Mouse (Mus musculus): ENCODE results near the gene Brsk1. TPM values are rescaled to one million over a fixed set of nuclear protein-coding genes. Genes with fewer than 3 reads are reported as not detected.
A peak's percentile ranks its signal among the peaks of the same experiment; 100 is the strongest.

Gene Brsk1
- polyA plus RNA-seq, 1 experiment from 2014 or later = 0.71 TPM

- Histone ChIP-seq H3K9me3 (replicated peaks; ENCODE audit: low read length) (no peaks in the 10 kb centered on the region), H3K27ac (0 out of 2 replicates have a peak overlapping the region, but pooled peaks have one; percentile 0), H3K27me3 (ENCODE audit: insufficient read depth, low read length) (no peaks in the 10 kb centered on the region), H3K4me1 (replicated peaks; ENCODE audit: insufficient read depth, low read length) (no peaks in the 10 kb centered on the region), H3K4me3 (replicated peaks; ENCODE audit: low read depth, low read length) (peak overlapping the region; percentile 24; the same call in 1 of the 2 replicates), H3K4me2 (ENCODE audit: low read length) (peak overlapping the region; percentile 52), H3K9ac (ENCODE audit: low read depth, low read length) (no peak overlapping the region), H3K36me3 (ENCODE audit: insufficient read depth, low read length) (no peaks in the 10 kb centered on the region)
- 28% methylated on average over 12 of the region's 12 CpGs for WGBS
- TF ChIP-seq CTCF (IDR thresholded peaks at IDR 0.05; ENCODE audit: low read depth) = no peak
- DNase-seq (ENCODE audit: low spot score) (no peak), ATAC-seq (replicated peaks; ENCODE audit: low FRiP score, low read depth) (no peak)
Observed at GRCm38 (mm10) chr7:4723508-4723907, 33.1 kb downstream of the Brsk1 start.

- H3K9me3 ChIP-seq (replicated peaks; ENCODE audit: low read length) = no peaks in the 10 kb centered on the region
- TF ChIP-seq CTCF (IDR thresholded peaks at IDR 0.05; ENCODE audit: low read depth) = no peak
- no peaks in the 10 kb centered on the region for H3K36me3 ChIP-seq (ENCODE audit: insufficient read depth, low read length)
- no peak overlapping the region for H3K4me3 ChIP-seq (replicated peaks; ENCODE audit: low read depth, low read length)
- ATAC-seq (replicated peaks; ENCODE audit: low FRiP score, low read depth) (no peak), DNase-seq (ENCODE audit: low spot score) (peak; percentile 27)
- 0 out of 2 replicates have a peak overlapping the region, but pooled peaks have one; percentile 0 for H3K27ac ChIP-seq
- no peak overlapping the region for H3K4me2 ChIP-seq (ENCODE audit: low read length)
- H3K4me1 ChIP-seq (replicated peaks; ENCODE audit: insufficient read depth, low read length) = no peaks in the 10 kb centered on the region
- no peaks in the 10 kb centered on the region for H3K27me3 ChIP-seq (ENCODE audit: insufficient read depth, low read length)
- 16% methylated on average over 3 of the region's 3 CpGs for WGBS
- H3K9ac ChIP-seq (ENCODE audit: low read depth, low read length) = no peak overlapping the region
Observed at GRCm38 (mm10) chr7:4724359-4724758, 34.0 kb downstream of the Brsk1 start.

- H3K9me3 ChIP-seq (replicated peaks; ENCODE audit: low read length) = no peaks in the 10 kb centered on the region
- H3K27ac ChIP-seq = 0 out of 2 replicates have a peak within 1 kb of the TSS, but pooled peaks have one; percentile 0
- H3K4me1 ChIP-seq (replicated peaks; ENCODE audit: insufficient read depth, low read length) = no peaks in the 10 kb centered on the region
- 69% methylated on average over 7 of the region's 7 CpGs for WGBS
- DNase-seq (ENCODE audit: low spot score) = no peak
- H3K9ac ChIP-seq (ENCODE audit: low read depth, low read length) = no peak within 1 kb of the TSS
- no peak within 1 kb of the TSS for H3K4me2 ChIP-seq (ENCODE audit: low read length)
- H3K27me3 ChIP-seq (ENCODE audit: insufficient read depth, low read length) = no peaks in the 10 kb centered on the region
- no peaks in the 10 kb centered on the region for H3K36me3 ChIP-seq (ENCODE audit: insufficient read depth, low read length)
- no peak for ATAC-seq (replicated peaks; ENCODE audit: low FRiP score, low read depth)
- H3K4me3 ChIP-seq (replicated peaks; ENCODE audit: low read depth, low read length) = no peak within 1 kb of the TSS
- no peak for TF ChIP-seq CTCF (IDR thresholded peaks at IDR 0.05; ENCODE audit: low read depth)
Observed at GRCm38 (mm10) chr7:4725169-4725568, 34.8 kb downstream of the Brsk1 start, which contains the start of gene Tmem150b. Gene Tmem150b, minus strand, starts transcription at chr7:4725249.

- Histone ChIP-seq H3K4me2 (ENCODE audit: low read length) (no peak overlapping the region), H3K4me3 (replicated peaks; ENCODE audit: low read depth, low read length) (no peak overlapping the region), H3K36me3 (ENCODE audit: insufficient read depth, low read length) (no peaks in the 10 kb centered on the region), H3K27me3 (ENCODE audit: insufficient read depth, low read length) (no peaks in the 10 kb centered on the region), H3K4me1 (replicated peaks; ENCODE audit: insufficient read depth, low read length) (no peaks in the 10 kb centered on the region), H3K9me3 (replicated peaks; ENCODE audit: low read length) (no peaks in the 10 kb centered on the region), H3K9ac (ENCODE audit: low read depth, low read length) (no peak overlapping the region), H3K27ac (no peak overlapping the region)
- 85% methylated on average over 5 of the region's 5 CpGs for WGBS
- no peak for TF ChIP-seq CTCF (IDR thresholded peaks at IDR 0.05; ENCODE audit: low read depth)
- DNase-seq (ENCODE audit: low spot score) (no peak), ATAC-seq (replicated peaks; ENCODE audit: low FRiP score, low read depth) (no peak)
Observed at GRCm38 (mm10) chr7:4731090-4731489, 40.7 kb downstream of the Brsk1 start.

- Histone ChIP-seq H3K27me3 (ENCODE audit: insufficient read depth, low read length) (no peaks in the 10 kb centered on the region), H3K4me2 (ENCODE audit: low read length) (no peak overlapping the region), H3K9me3 (replicated peaks; ENCODE audit: low read length) (no peaks in the 10 kb centered on the region), H3K4me1 (replicated peaks; ENCODE audit: insufficient read depth, low read length) (no peaks in the 10 kb centered on the region), H3K4me3 (replicated peaks; ENCODE audit: low read depth, low read length) (no peak overlapping the region), H3K27ac (no peak overlapping the region), H3K9ac (ENCODE audit: low read depth, low read length) (no peak overlapping the region), H3K36me3 (ENCODE audit: insufficient read depth, low read length) (no peaks in the 10 kb centered on the region)
- DNase-seq (ENCODE audit: low spot score) = no peak
- WGBS = 56% methylated on average over 6 of the region's 6 CpGs
- no peak for TF ChIP-seq CTCF (IDR thresholded peaks at IDR 0.05; ENCODE audit: low read depth)
- ATAC-seq (replicated peaks; ENCODE audit: low FRiP score, low read depth) = no peak; the same call in 1 of the 2 replicates
Observed at GRCm38 (mm10) chr7:4732968-4733392, 42.6 kb downstream of the Brsk1 start.

- Histone ChIP-seq H3K27me3 (ENCODE audit: insufficient read depth, low read length) (no peaks in the 10 kb centered on the region), H3K9me3 (replicated peaks; ENCODE audit: low read length) (no peaks in the 10 kb centered on the region), H3K36me3 (ENCODE audit: insufficient read depth, low read length) (peaks cover 4% of the 10 kb centered on the region; the same call in 1 of the 2 replicates), H3K4me1 (replicated peaks; ENCODE audit: insufficient read depth, low read length) (peaks cover 15% of the 10 kb centered on the region), H3K9ac (ENCODE audit: low read depth, low read length) (no peak overlapping the region), H3K4me2 (ENCODE audit: low read length) (peak overlapping the region; percentile 61), H3K27ac (peak overlapping the region; percentile 75), H3K4me3 (replicated peaks; ENCODE audit: low read depth, low read length) (peak overlapping the region; percentile 30)
- ATAC-seq (replicated peaks; ENCODE audit: low FRiP score, low read depth) = no peak
- no peak for DNase-seq (ENCODE audit: low spot score)
- no peak for TF ChIP-seq CTCF (IDR thresholded peaks at IDR 0.05; ENCODE audit: low read depth)
- 52% methylated on average over 10 of the region's 10 CpGs for WGBS
Observed at GRCm38 (mm10) chr7:4739041-4739543, 48.7 kb downstream of the Brsk1 start.
